ENCODE assay signal across 21 mouse cellular contexts in genomic region chr7:133479679-133480078, GRCm38 (mm10).
A peak's percentile ranks its signal among the peaks of the same experiment; 100 is the strongest.
DNase-seq lines count a peak whose midpoint lies in the region; ATAC-seq and TF ChIP-seq lines count a peak whose summit lies in the region.
"Had no signal": no experiment of that assay in that cellular context is flagged by ENCODE, and none has a peak within 500 bp of the region (broad histone marks: within the 10 kb centered on the region; RNA-seq: fewer than 3 reads in every experiment).

No protein-coding gene starts in this region.

- no peak for TF ChIP-seq POLR2A in olfactory bulb, adult 2 months (IDR thresholded peaks at IDR 0.05; ENCODE audit: insufficient read depth, low read depth, low read length)

- WGBS in embryonic facial prominence, embryonic 13.5 days, result 26% methylated on average over 7 of the region's 7 CpGs
- WGBS in olfactory bulb, adult 2 months, result 29% methylated on average over 7 of the region's 7 CpGs

- H3K27ac ChIP-seq in embryonic facial prominence, embryonic 13.5 days, result no peak overlapping the region
- peak overlapping the region; percentile 64 for H3K27ac ChIP-seq in olfactory bulb, adult 2 months (ENCODE audit: insufficient read depth, low read depth, low read length)
- H3K27ac ChIP-seq: embryonic facial prominence, embryonic 12.5 days; forebrain, embryonic 12.5 days; heart, embryonic 10.5 days; hindbrain, embryonic 12.5 days; hindbrain, postnatal 0 days had no signal

- no peak for ATAC-seq in embryonic facial prominence, embryonic 13.5 days (ENCODE audit: insufficient number of reproducible peaks, insufficient read depth, low FRiP score, low TSS enrichment, low read depth)
- ATAC-seq: hindbrain, postnatal 0 days had no signal

- TF ChIP-seq CTCF in olfactory bulb, adult 2 months (IDR thresholded peaks at IDR 0.05; ENCODE audit: insufficient read depth, low read depth, low read length), result no peak

- peak; percentile 32 for DNase-seq in layer of hippocampus, adult 11-12 months (ENCODE audit: low spot score)
- no peak for DNase-seq in layer of hippocampus, postnatal 25 days (ENCODE audit: extremely low spot score in 1 of 2, low spot score in 1 of 2)
- peak; percentile 18 to 27 for DNase-seq in right cerebral cortex, adult 2 months (ENCODE audit: low spot score in 2 of 2)
- no peak for DNase-seq in right cerebral cortex, postnatal 14 days
- no peak for DNase-seq in neural tube, embryonic 10.5 days (ENCODE audit: extremely low spot score, low spot score)
- DNase-seq: adrenal gland, adult 2 months; adrenal gland, postnatal 36 days; cerebellum, adult 11 months; cerebellum, adult 8-10 months; cerebellum, postnatal 14 days; embryo, embryonic 11 days; gastrocnemius, postnatal 25 days; heart, postnatal 10 days; heart, postnatal 4 days had no signal

- H3K4me1 ChIP-seq in embryonic facial prominence, embryonic 13.5 days, result peaks cover 22% of the 10 kb centered on the region
- peaks cover 30% of the 10 kb centered on the region for H3K4me1 ChIP-seq in olfactory bulb, adult 2 months (ENCODE audit: control insufficient read depth, insufficient read depth, low read length)
- H3K4me1 ChIP-seq: forebrain, embryonic 12.5 days; hindbrain, embryonic 12.5 days had no signal

- H3K36me3 ChIP-seq in embryonic facial prominence, embryonic 13.5 days, result no peaks in the 10 kb centered on the region
- H3K36me3 ChIP-seq: embryonic facial prominence, embryonic 12.5 days; forebrain, embryonic 12.5 days; heart, embryonic 10.5 days; hindbrain, embryonic 12.5 days had no signal

- H3K9ac ChIP-seq in embryonic facial prominence, embryonic 13.5 days, result 0 out of 2 replicates have a peak overlapping the region, but pooled peaks have one; percentile 0
- H3K9ac ChIP-seq: embryonic facial prominence, embryonic 12.5 days; forebrain, embryonic 12.5 days; hindbrain, embryonic 12.5 days had no signal

- 0 out of 2 replicates have a peak, but pooled peaks cover 3% of the 10 kb centered on the region for H3K9me3 ChIP-seq in embryonic facial prominence, embryonic 13.5 days
- H3K9me3 ChIP-seq: embryonic facial prominence, embryonic 12.5 days; forebrain, embryonic 12.5 days; heart, embryonic 10.5 days; hindbrain, embryonic 12.5 days had no signal

- H3K4me3 ChIP-seq in embryonic facial prominence, embryonic 13.5 days, result no peak overlapping the region
- H3K4me3 ChIP-seq in olfactory bulb, adult 2 months (ENCODE audit: insufficient read depth, low read depth, low read length), result no peak overlapping the region
- H3K4me3 ChIP-seq: embryonic facial prominence, embryonic 12.5 days; forebrain, embryonic 12.5 days; heart, embryonic 10.5 days; hindbrain, embryonic 12.5 days had no signal

- H3K27me3 ChIP-seq in embryonic facial prominence, embryonic 13.5 days, result peaks cover 4% of the 10 kb centered on the region; the same call in 1 of the 2 replicates
- H3K27me3 ChIP-seq: embryonic facial prominence, embryonic 12.5 days; forebrain, embryonic 12.5 days had no signal

- H3K4me2 ChIP-seq in embryonic facial prominence, embryonic 13.5 days, result no peak overlapping the region
- H3K4me2 ChIP-seq: embryonic facial prominence, embryonic 12.5 days; forebrain, embryonic 12.5 days; hindbrain, embryonic 12.5 days had no signal

Comparison
In these comparisons a context has a peak if more than half of its experiments do, and no peak if none do; other contexts are left out.
1. DNase-seq: peak in layer of hippocampus, adult 11-12 months (single experiment) and right cerebral cortex, adult 2 months (2 of 2); none in layer of hippocampus, postnatal 25 days (0 of 2), right cerebral cortex, postnatal 14 days (single experiment) and neural tube, embryonic 10.5 days (single experiment).